Mouse (Mus musculus): ENCODE measurements at regions not wholly inside any gene's neighbourhood (a gene's known extent, or its start where the extent isn't known, plus 50 kb on each side); places are given as distances from the start of the nearest gene placed in this dataset.
"Not testable (repeated sequence)": the region's sequence is repeated elsewhere in the genome, so short reads cannot be mapped to it uniquely, and the experiment has no call there.

GRCm38 (mm10) chr7:63995255-63995980 is 56.7 kb upstream of the Klf13 start:
- peak; percentile 28 to 36 for DNase-seq

GRCm38 (mm10) chr7:63994769-63995168 is 56.1 kb upstream of the Klf13 start:
- DNase-seq = not testable (repeated sequence)

GRCm38 (mm10) chr7:63992155-63992554 is 53.4 kb upstream of the Klf13 start:
- DNase-seq = no peak

GRCm38 (mm10) chr7:63991085-63992010 is 52.6 kb upstream of the Klf13 start:
- DNase-seq = no peak

- no peak for DNase-seq
Measured at GRCm38 (mm10) chr7:63990312-63991028, 51.8 kb upstream of the Klf13 start.

- DNase-seq = no peak
Measured at GRCm38 (mm10) chr7:63989736-63990135, 51.0 kb upstream of the Klf13 start.

All from adrenal gland, postnatal 36 days (tissue).